Mouse (Mus musculus) hindbrain, postnatal 0 days (tissue): ENCODE measurements around the gene Arhgap25. TPM values are rescaled to one million over a fixed set of nuclear protein-coding genes. Genes with fewer than 3 reads are reported as not detected.

Experiments
- ATAC-seq: fragments of 200-750 bp; cut with Nextera tagmentation; 2 replicates; pipeline ENCODE4 v1.8.0; 2017; ENCODE audit warnings: mild to moderate bottlenecking, moderate TSS enrichment, moderate library complexity
- DNase-seq: peaks from one replicate; pipeline ENCODE4 v3.0.0-alpha.2; 2015; ENCODE audit warnings: low spot score
- H3K27ac ChIP-seq: fragments of 300-500 bp; sonication (generic); 2 replicates; pipeline ENCODE4 v1.5.1; 2014; ENCODE audit warnings: mild to moderate bottlenecking
- H3K27me3 ChIP-seq: fragments of 300-500 bp; sonication (generic); 2 replicates; pipeline ENCODE4 v1.6.1; 2014; ENCODE audit warnings: low read length, mixed read lengths; ENCODE audit not compliant: insufficient read depth
- H3K36me3 ChIP-seq: fragments of 300-500 bp; sonication (generic); 2 replicates; pipeline ENCODE4 v1.6.1; 2014; ENCODE audit warnings: low read length, mixed read lengths; ENCODE audit not compliant: insufficient read depth
- H3K4me1 ChIP-seq: fragments of 300-500 bp; sonication (generic); 2 replicates; pipeline ENCODE4 v1.6.1; 2014; ENCODE audit warnings: antibody characterized with exemption, low read length, mixed read lengths; ENCODE audit not compliant: insufficient read depth
- H3K4me2 ChIP-seq: fragments of 300-500 bp; sonication (generic); 2 replicates; pipeline ENCODE4 v1.6.1; 2014; ENCODE audit warnings: low read depth, mild to moderate bottlenecking, low read length, moderate library complexity, mixed read lengths
- H3K4me3 ChIP-seq: fragments of 300-500 bp; sonication (generic); 2 replicates; pipeline ENCODE4 v1.5.1; 2014; ENCODE audit warnings: low read length
- H3K9ac ChIP-seq: fragments of 300-500 bp; sonication (generic); replicated peaks from 2 replicates; pipeline ENCODE4 v1.6.1; 2014; ENCODE audit warnings: mild to moderate bottlenecking, low read length, moderate library complexity, mixed read lengths
- H3K9me3 ChIP-seq: fragments of 300-500 bp; sonication (generic); 2 replicates; pipeline ENCODE4 v1.6.1; 2016; ENCODE audit warnings: low read length, mixed read lengths
- CTCF ChIP-seq: IDR thresholded peaks from 2 replicates; pipeline ENCODE4 v1.5.1; 2016; ENCODE audit warnings: antibody characterized with exemption, control low read depth, low read depth
- WGBS: fragments of 180-500 bp; shearing (Covaris S2); extraction: QIAGEN DNeasy Blood & Tissue Kit; methylation state at CpG from one replicate; pipeline ENCODE4 v1.1.7; 2014; 5-methylcytosine and 5-hydroxymethylcytosine counted together
- polyA plus RNA-seq: library from polyadenylated mRNA; unstranded; fragments of >200 nt; fragmentation: Nextera tagmentation; extraction: Ambion mirVana; gene quantifications from 2 replicates; pipeline ENCODE4 v1.2.1, GENCODE M21; 2015
- total RNA-seq: library from RNA; depleted of rRNA; stranded (reverse); fragments of >200 nt; gene quantifications from 2 replicates; pipeline ENCODE4 v1.2.3, GENCODE M21; 2014

The Arhgap25 gene
- total and polyA plus RNA-seq, 2 experiments from 2014 or later = 1.3 to 1.9 TPM

- no peaks in the 10 kb centered on the region for H3K36me3 ChIP-seq
- H3K27me3 ChIP-seq = no peaks in the 10 kb centered on the region
- no peak overlapping the region for H3K4me2 ChIP-seq
- H3K9ac ChIP-seq = no peak overlapping the region
- WGBS = 92% methylated on average over 8 of the region's 8 CpGs
- no peaks in the 10 kb centered on the region for H3K9me3 ChIP-seq
- no peak overlapping the region for H3K27ac ChIP-seq
- no peak overlapping the region for H3K4me3 ChIP-seq
- no peak for DNase-seq
- no peaks in the 10 kb centered on the region for H3K4me1 ChIP-seq
- no peak for ATAC-seq
- TF ChIP-seq CTCF = no peak
These were observed 96.3 kb downstream of the Arhgap25 start for GRCm38 (mm10) chr6:87436745-87437144.

- no peaks in the 10 kb centered on the region for H3K27me3 ChIP-seq
- WGBS = 96% methylated on average over 3 of the region's 3 CpGs
- H3K27ac ChIP-seq = no peak overlapping the region
- no peak overlapping the region for H3K9ac ChIP-seq
- H3K4me3 ChIP-seq = no peak overlapping the region
- DNase-seq (no peak), ATAC-seq (no peak)
- no peak for TF ChIP-seq CTCF
- no peaks in the 10 kb centered on the region for H3K4me1 ChIP-seq
- no peaks in the 10 kb centered on the region for H3K9me3 ChIP-seq
- H3K36me3 ChIP-seq = no peaks in the 10 kb centered on the region
- no peak overlapping the region for H3K4me2 ChIP-seq
These were observed 97.3 kb downstream of the Arhgap25 start for GRCm38 (mm10) chr6:87435791-87436190.

GRCm38 (mm10) chr6:87428487-87429044 lies 104.5 kb downstream of the Arhgap25 start, which contains the start of gene Bmp10:
Gene Bmp10, plus strand, starts transcription at chr6:87428994.
- Histone ChIP-seq H3K9me3 (no peaks in the 10 kb centered on the region), H3K9ac (no peak within 1 kb of the TSS), H3K27ac (no peak within 1 kb of the TSS), H3K27me3 (no peaks in the 10 kb centered on the region), H3K4me2 (no peak within 1 kb of the TSS), H3K4me3 (no peak within 1 kb of the TSS), H3K4me1 (no peaks in the 10 kb centered on the region), H3K36me3 (no peaks in the 10 kb centered on the region)
- no peak for TF ChIP-seq CTCF
- WGBS = 77% methylated on average over 7 of the region's 7 CpGs
- DNase-seq (no peak), ATAC-seq (no peak)

GRCm38 (mm10) chr6:87427616-87428015 lies 105.4 kb downstream of the Arhgap25 start:
- Histone ChIP-seq H3K4me2 (no peak overlapping the region), H3K27ac (no peak overlapping the region), H3K4me3 (no peak overlapping the region), H3K36me3 (no peaks in the 10 kb centered on the region), H3K4me1 (no peaks in the 10 kb centered on the region), H3K9ac (no peak overlapping the region), H3K9me3 (no peaks in the 10 kb centered on the region), H3K27me3 (no peaks in the 10 kb centered on the region)
- ATAC-seq (no peak), DNase-seq (peak; percentile 13)
- WGBS = 44% methylated on average over 8 of the region's 8 CpGs
- no peak for TF ChIP-seq CTCF

- 66% methylated on average over 5 of the region's 5 CpGs for WGBS
- Histone ChIP-seq H3K4me1 (no peaks in the 10 kb centered on the region), H3K4me2 (no peak overlapping the region), H3K9me3 (no peaks in the 10 kb centered on the region), H3K27ac (no peak overlapping the region), H3K27me3 (no peaks in the 10 kb centered on the region), H3K9ac (no peak overlapping the region), H3K4me3 (no peak overlapping the region), H3K36me3 (no peaks in the 10 kb centered on the region)
- ATAC-seq (no peak), DNase-seq (no peak)
- TF ChIP-seq CTCF = no peak
These were observed 106.1 kb downstream of the Arhgap25 start for GRCm38 (mm10) chr6:87426954-87427353.

- H3K4me1 ChIP-seq = no peaks in the 10 kb centered on the region
- no peaks in the 10 kb centered on the region for H3K36me3 ChIP-seq
- no peaks in the 10 kb centered on the region for H3K27me3 ChIP-seq
- DNase-seq (peak; percentile 54), ATAC-seq (no peak)
- no peak overlapping the region for H3K27ac ChIP-seq
- peak; percentile 24; the same call in 1 of the 2 replicates for TF ChIP-seq CTCF
- no peaks in the 10 kb centered on the region for H3K9me3 ChIP-seq
- H3K9ac ChIP-seq = no peak overlapping the region
- H3K4me3 ChIP-seq = peak overlapping the region; percentile 10; the same call in 1 of the 2 replicates
- 38% methylated on average over 19 of the region's 19 CpGs for WGBS
- H3K4me2 ChIP-seq = peak overlapping the region; percentile 46
These were observed 108.8 kb downstream of the Arhgap25 start for GRCm38 (mm10) chr6:87424037-87424816.

GRCm38 (mm10) chr6:87422304-87422703 lies 110.8 kb downstream of the Arhgap25 start:
- Histone ChIP-seq H3K4me3 (no peak overlapping the region), H3K36me3 (no peaks in the 10 kb centered on the region), H3K4me1 (no peaks in the 10 kb centered on the region), H3K4me2 (no peak overlapping the region), H3K27me3 (no peaks in the 10 kb centered on the region), H3K9ac (no peak overlapping the region), H3K9me3 (no peaks in the 10 kb centered on the region), H3K27ac (no peak overlapping the region)
- no peak for ATAC-seq
- TF ChIP-seq CTCF = no peak
- WGBS = 80% methylated on average over 7 of the region's 7 CpGs
- DNase-seq = no peak
